ENCODE assay signal across 8 mouse cellular contexts in the genomic region with DNA sequence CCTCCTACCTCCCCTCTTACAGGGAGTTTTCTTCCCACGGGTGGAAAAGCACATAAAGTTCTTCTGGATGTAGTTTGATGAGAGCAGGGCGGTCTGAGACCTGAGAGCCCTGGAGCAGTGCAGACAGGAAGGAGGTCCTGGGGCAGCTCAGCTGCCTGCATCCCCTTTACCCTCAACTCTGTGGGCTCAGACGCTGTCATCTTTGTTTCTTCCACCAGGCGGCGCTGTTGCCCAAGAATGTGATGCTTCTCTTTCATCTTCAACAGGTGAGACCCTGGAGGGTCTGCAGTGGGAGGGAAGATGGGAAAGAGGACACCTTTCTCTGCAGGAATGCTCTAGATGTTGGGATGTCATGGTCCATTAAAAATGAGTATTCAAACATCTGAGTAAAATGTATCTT. TPM values are rescaled to one million over a fixed set of nuclear protein-coding genes. Genes with fewer than 3 reads are reported as not detected.
DNase-seq lines count a peak whose midpoint lies in the region; ATAC-seq and TF ChIP-seq lines count a peak whose summit lies in the region.
"Not testable (repeated sequence)": the region's sequence is repeated elsewhere in the genome, so short reads cannot be mapped to it uniquely, and the experiment has no call there.
"Had no signal": no experiment of that assay in that cellular context is flagged by ENCODE, and none has a peak within 500 bp of the region (broad histone marks: within the 10 kb centered on the region; RNA-seq: fewer than 3 reads in every experiment).

No protein-coding gene starts in this region.

- not testable (repeated sequence) for H3K4me2 ChIP-seq in limb, embryonic 11.5 days (ENCODE audit: low read depth, severe bottlenecking)

- WGBS in kidney, adult 2 months, result 7% methylated on average over 5 of the region's 5 CpGs
- under 1% methylated on average over 5 of the region's 5 CpGs for WGBS in limb, embryonic 11.5 days

- not testable (repeated sequence) for H3K9me3 ChIP-seq in limb, embryonic 11.5 days (ENCODE audit: control insufficient read depth, low read length)

- intact Hi-C loops in gastrocnemius, adult 2 months (cut with DNase I), result not testable (repeated sequence)

- H3K9ac ChIP-seq in limb, embryonic 11.5 days (ENCODE audit: low read length), result not testable (repeated sequence)

- TF ChIP-seq POLR2A in kidney, adult 2 months (IDR thresholded peaks at IDR 0.05; ENCODE audit: low read depth, low read length), result not testable (repeated sequence)

- not testable (repeated sequence) for H3K4me1 ChIP-seq in kidney, adult 2 months (ENCODE audit: control insufficient read depth, insufficient read depth, low read length); limb, embryonic 11.5 days (ENCODE audit: control insufficient read depth, insufficient read depth, low read length)

- ATAC-seq in limb, embryonic 11.5 days (ENCODE audit: insufficient number of reproducible peaks, low FRiP score, low TSS enrichment, low read depth), result not testable (repeated sequence)
- 0 out of 2 replicates have a peak, but pooled peaks have one; percentile 46 for ATAC-seq in monocyte, adult 5-6 weeks (replicated peaks; ENCODE audit: insufficient number of reproducible peaks, low FRiP score, low TSS enrichment, poor library complexity, severe bottlenecking)

- peak; percentile 74 for TF ChIP-seq CTCF in gastrocnemius, adult 2 months (IDR thresholded peaks at IDR 0.05)
- peak; percentile 63 for TF ChIP-seq CTCF in kidney, adult 2 months (conservative IDR thresholded peaks at IDR 0.05; ENCODE audit: insufficient read depth, insufficient read length, low read depth, low read length)

- not testable (repeated sequence) for H3K27me3 ChIP-seq in kidney, adult 2 months (replicated peaks; ENCODE audit: control insufficient read depth, insufficient read depth, low read length); limb, embryonic 11.5 days (ENCODE audit: control insufficient read depth, insufficient read depth, low read length)

- H3K4me3 ChIP-seq in gastrocnemius, adult 2 months; kidney, adult 2 months (ENCODE audit: insufficient read depth, low read depth, low read length); limb, embryonic 11.5 days (ENCODE audit: low read depth, low read length): not testable (repeated sequence)

- DNase-seq in T-cell, adult 2 months (ENCODE audit: low spot score), result peak; percentile 73
- DNase-seq in cerebellum, postnatal 25 days, result peak; percentile 35 to 68
- peak; percentile 45 for DNase-seq in gastrocnemius, adult 2 months
- peak; percentile 59 for DNase-seq in kidney, adult 2 months
- peak; percentile 68 for DNase-seq in limb, embryonic 11.5 days (ENCODE audit: low spot score)
- peak; percentile 67 to 89 for DNase-seq in spleen, postnatal 4 days (ENCODE audit: low spot score in 2 of 2)

- H3K27ac ChIP-seq in gastrocnemius, adult 2 months; kidney, adult 2 months (ENCODE audit: insufficient read depth, low read depth, low read length); limb, embryonic 11.5 days (replicated peaks; ENCODE audit: low read depth, low read length): not testable (repeated sequence)

- not testable (repeated sequence) for H3K36me3 ChIP-seq in kidney, adult 2 months (ENCODE audit: control insufficient read depth, insufficient read depth, low read length); limb, embryonic 11.5 days (ENCODE audit: control insufficient read depth, insufficient read depth, low read length)

RNA-seq across cellular contexts. Expression of a gene that starts 24.4 kb away (rescaled TPM):
- under 1 TPM; 0.25 to 0.36 TPM for total RNA-seq in gastrocnemius, adult 2 months (2021)
- 0.03 TPM in 1 of 2 replicates, not detected in the other for polyA plus RNA-seq in kidney, adult 2 months (2012; rRNA removed)
- not detected in 2 replicates for polyA plus RNA-seq in limb, embryonic 11.5 days (2014; fragmentation: Nextera tagmentation; extraction: Ambion mirVana)
- 0.11 to 0.38 TPM in 2 of 3 replicates, not detected in the other for total RNA-seq in monocyte, adult 5-6 weeks (2017)
- total RNA-seq: megakaryocyte-erythroid progenitor cell, adult 5-6 weeks had no signal

RNA-seq across cellular contexts. Expression of a gene that starts 33.3 kb away (rescaled TPM):
- total RNA-seq in gastrocnemius, adult 2 months (2021), result 10 to 100 TPM; 30.4 to 38.5 TPM
- polyA plus RNA-seq in kidney, adult 2 months (2012; rRNA removed), result 340 and 351 TPM in 2 replicates
- polyA plus RNA-seq in limb, embryonic 11.5 days (2014; fragmentation: Nextera tagmentation; extraction: Ambion mirVana), result 15.7 and 16.3 TPM in 2 replicates
- 2,987 to 4,272 TPM (median 3,836 TPM) in 3 replicates for total RNA-seq in monocyte, adult 5-6 weeks (2017)

RNA-seq across cellular contexts. Expression of a gene that starts 46.2 kb away (rescaled TPM):
- under 1 TPM; 0.17 to 0.20 TPM for total RNA-seq in gastrocnemius, adult 2 months (2021)
- 2.1 and 2.4 TPM in 2 replicates for polyA plus RNA-seq in kidney, adult 2 months (2012; rRNA removed)
- 0.16 and 0.31 TPM in 2 replicates for polyA plus RNA-seq in limb, embryonic 11.5 days (2014; fragmentation: Nextera tagmentation; extraction: Ambion mirVana)
- not detected in 3 replicates for total RNA-seq in monocyte, adult 5-6 weeks (2017)
- total RNA-seq: megakaryocyte-erythroid progenitor cell, adult 5-6 weeks had no signal

RNA-seq across cellular contexts. Expression of a gene that starts 54.2 kb away (rescaled TPM):
- 10 to 100 TPM; 83.8 to 94.7 TPM for total RNA-seq in gastrocnemius, adult 2 months (2021)
- 203 and 206 TPM in 2 replicates for polyA plus RNA-seq in kidney, adult 2 months (2012; rRNA removed)
- 739 and 748 TPM in 2 replicates for polyA plus RNA-seq in limb, embryonic 11.5 days (2014; fragmentation: Nextera tagmentation; extraction: Ambion mirVana)
- total RNA-seq in monocyte, adult 5-6 weeks (2017), result 98.8 to 141 TPM (median 101 TPM) in 3 replicates

Comparison
In these comparisons a context has a peak if more than half of its experiments do, and no peak if none do; other contexts are left out.
1. RNA of a gene that starts 33.3 kb away (total RNA-seq): 2,987 to 4,272 TPM in monocyte, adult 5-6 weeks; 30.4 to 38.5 TPM in gastrocnemius, adult 2 months; every median in the first group is over 10 times any median in the second.
2. Peak in every context shown above with its lines, with median percentiles within 50 percentile points of each other: DNase-seq.